Mouse (Mus musculus) gonadal fat pad, adult 2 months (tissue): ENCODE data around the gene Fam69a. TPM values are rescaled to one million over a fixed set of nuclear protein-coding genes. Genes with fewer than 3 reads are reported as not detected.
"Not testable (repeated sequence)": the region's sequence is repeated elsewhere in the genome, so short reads cannot be mapped to it uniquely, and the experiment has no call there.

Experiments used
- DNase-seq: peaks from one replicate; pipeline ENCODE4 v3.0.0-alpha.2; 2012; ENCODE audit warnings: low read depth
- polyA plus RNA-seq: library from polyadenylated mRNA; depleted of rRNA; stranded (reverse); fragments of >200 nt; gene quantifications from 2 replicates; pipeline ENCODE4 v1.2.3, GENCODE M21; 2012

Gene Fam69a
- polyA plus RNA-seq, 1 experiment = 5.4 TPM

DNA sequence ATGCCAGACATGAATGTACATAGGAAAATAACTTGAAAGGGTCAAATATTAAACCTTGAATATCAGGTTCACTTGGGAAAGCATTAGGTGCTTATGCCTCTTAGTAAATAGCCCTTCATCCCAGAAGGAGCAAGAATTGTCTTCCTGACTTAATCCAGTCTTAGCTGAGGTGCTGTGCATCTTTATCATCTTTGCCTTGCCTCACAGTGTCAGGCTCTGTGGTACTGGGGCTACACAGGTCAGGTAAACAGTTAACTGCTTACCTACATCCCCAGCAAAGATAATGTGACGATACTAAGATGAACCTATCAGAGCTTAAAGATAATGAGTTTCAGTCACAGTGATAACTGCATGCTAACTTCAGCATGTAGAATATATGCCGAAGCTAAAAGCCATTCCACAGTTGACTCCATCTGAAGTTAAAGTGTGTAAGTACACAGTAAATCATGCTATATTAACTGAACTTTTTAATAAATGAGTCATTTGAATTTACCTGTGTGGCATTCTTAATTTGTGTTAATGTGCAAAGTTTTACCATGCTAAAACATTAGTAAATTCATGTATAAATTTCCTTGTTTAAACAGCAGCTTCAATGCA is 78.3 kb downstream of the Fam69a start:
- DNase-seq = no peak

DNA sequence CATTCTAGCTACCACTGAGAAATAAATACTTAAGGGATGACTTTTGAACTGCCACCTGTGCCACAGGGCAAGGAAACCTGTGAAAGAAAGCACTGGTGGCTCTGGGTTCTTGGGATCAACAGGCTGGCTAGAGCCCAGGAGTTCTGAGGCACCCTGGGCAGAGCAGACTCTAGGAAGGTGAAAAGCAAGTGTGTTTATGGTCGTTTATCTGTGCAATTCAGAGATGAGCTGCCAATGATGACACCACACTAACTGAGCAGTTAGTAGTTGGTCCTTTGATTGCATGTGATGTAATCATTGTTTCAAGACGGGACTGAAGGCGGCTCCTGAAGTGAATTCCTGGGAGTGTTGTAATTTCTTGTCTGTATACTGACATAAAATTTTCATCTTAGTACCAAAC is 82.6 kb downstream of the Fam69a start:
- no peak for DNase-seq

- no peak for DNase-seq
Observed at GRCm38 (mm10) chr5:107901014-107901615, 85.8 kb downstream of the Fam69a start.

DNA sequence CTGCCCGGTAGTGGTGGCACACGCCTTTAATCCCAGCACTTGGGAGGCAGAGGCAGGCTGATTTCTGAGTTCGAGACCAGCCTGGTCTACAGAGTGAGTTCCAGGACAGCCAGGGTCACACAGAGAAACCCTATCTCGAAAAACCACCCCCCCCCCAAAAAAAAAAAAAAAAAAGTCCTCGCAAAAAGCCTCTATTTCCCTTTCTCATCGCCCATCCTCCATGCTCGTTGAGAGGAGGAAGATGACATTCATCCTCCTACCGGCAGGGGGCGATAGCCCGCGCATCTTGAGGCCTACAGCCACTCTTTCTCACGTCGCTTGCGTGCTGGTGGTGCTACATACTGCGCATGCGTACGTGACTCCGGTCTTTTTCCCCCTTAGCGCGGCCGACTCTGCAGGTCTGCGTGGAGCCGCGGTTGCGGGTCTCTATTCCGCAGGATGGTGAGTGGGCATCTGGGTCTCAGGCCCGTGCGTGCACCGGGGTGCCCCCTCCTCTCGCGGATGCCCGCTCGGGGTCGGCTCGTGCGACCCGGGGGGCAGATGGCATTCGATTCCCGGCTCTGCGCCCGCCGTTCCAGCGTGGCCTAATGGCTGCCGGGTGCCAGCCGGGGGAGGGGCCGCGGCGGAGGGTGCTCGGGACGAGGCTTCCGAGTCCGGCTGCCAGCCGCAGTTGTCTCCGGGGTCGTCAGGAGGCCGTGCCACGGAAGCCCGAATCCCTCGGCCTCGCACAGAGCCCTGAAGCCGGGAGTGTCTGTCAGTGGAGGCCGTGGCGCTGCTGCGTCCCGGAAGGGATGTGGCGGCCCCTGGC is 86.5 kb downstream of the Fam69a start, which contains the start of gene Rpl5:
Gene Rpl5, plus strand, starts transcription at position 297 of the 808 bp plus-strand sequence.
- DNase-seq = no peak

GRCm38 (mm10) chr5:107896265-107896664 is 90.6 kb downstream of the Fam69a start:
- no peak for DNase-seq

DNA sequence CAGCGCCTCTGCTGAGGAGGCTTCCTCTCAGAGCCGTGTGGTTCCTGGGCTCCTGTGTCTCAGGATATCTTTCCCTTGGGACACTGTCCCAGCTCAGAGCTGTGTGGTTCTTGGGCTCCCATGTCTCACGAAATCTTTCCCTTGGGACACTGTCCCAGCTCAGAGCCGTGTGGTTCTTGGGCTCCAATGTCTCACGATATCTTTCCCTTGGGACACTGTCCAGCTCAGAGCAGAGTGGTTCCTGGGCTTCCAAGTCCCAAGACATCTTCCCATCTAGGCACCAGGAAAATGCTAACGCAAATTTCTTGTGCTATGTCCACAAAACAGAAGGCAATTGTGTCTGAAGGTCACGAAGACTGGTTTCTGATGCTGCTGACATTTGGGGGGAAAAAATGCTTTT is 92.2 kb downstream of the Fam69a start:
- no peak for DNase-seq

- not testable (repeated sequence) for DNase-seq
Observed at GRCm38 (mm10) chr5:107891515-107891914, 95.4 kb downstream of the Fam69a start.

DNA sequence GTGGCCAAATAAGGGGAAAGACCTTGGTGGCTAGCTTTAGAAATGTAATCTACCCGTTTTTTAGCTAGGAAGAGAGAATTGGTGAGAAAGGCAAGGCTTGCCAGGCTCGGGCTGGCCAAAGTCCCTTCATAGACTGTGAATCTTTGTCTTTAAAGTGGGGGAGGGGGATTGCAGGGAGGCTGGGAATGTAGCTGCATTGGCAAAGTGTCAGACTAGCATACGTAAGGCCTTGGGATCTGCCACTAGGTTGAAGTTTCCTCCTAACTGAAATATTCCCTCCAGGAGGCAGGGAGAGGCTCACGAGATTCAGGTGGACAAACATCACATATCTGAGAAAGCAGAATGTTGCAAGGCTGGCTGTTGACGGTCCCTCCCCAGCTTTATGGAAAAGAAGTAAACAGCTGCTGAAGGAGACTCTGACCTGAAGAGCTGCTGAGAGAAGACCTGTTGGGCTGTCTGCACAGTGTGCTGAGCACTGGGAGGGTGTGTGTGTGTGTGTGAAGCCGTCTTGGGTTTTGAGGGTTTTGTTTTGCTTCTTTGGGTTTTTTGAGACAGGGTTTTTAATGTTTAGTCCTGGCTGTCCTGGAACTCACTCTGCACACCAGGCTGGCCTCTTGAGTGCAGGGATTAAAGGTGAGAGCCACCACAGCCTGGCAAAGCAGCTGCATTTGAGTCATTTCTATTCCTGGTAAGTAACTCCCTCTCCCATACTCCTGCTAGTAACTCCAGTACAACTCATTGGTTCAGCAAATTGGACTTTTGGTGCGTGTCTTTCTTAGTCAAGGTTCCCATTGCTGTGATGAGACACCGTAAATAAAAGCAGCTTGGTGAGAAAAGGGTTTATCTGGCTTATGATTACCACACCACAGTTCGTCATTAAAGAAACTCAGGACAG is 96.6 kb downstream of the Fam69a start:
- no peak for DNase-seq

- no peak for DNase-seq
Observed at GRCm38 (mm10) chr5:107880710-107881109, 106.2 kb downstream of the Fam69a start.

GRCm38 (mm10) chr5:107877053-107877452 is 109.8 kb downstream of the Fam69a start:
- no peak for DNase-seq

DNA sequence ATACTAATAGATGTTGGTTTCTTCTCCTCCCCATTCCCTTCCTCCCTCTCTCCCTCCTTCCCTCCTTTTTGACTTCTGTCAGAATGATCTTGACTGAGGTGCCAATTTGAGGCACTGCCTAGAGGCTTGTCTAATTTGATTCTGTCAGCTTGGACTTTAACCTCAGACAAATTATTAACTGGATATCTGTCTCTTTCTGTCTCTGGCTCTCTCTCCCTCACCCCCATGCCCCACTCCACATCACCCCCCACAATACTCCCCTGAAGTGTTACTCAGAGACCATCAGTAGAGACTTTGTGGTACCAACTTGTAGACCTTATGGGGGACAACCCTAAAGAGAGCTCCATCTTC is 111.6 kb downstream of the Fam69a start:
- DNase-seq = no peak

- DNase-seq = no peak
Observed at GRCm38 (mm10) chr5:107874561-107875260, 112.2 kb downstream of the Fam69a start, which contains the start of gene Evi5. Gene Evi5 (minus strand): TSS chr5:107875107.

GRCm38 (mm10) chr5:107873886-107874302 is 113.0 kb downstream of the Fam69a start:
- DNase-seq = no peak

DNA sequence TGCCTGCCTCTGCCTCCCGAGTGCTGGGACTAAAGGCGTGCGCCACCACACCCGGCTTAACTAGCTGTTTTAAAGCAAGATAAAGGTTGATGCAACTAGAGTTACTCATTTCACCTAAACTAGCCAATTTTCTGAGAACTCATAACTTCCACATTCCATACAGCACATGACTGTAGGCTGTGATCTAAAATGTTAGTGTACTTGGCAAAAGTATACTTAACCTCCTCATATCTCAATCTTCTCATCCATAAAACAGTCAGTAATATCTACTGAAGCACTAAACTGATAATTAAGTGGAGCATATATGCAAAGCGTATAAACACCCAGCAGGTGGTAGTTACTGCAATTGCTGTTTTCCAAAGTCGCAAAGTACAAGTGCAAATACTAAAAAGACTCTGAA is 113.6 kb downstream of the Fam69a start:
- DNase-seq = no peak

DNA sequence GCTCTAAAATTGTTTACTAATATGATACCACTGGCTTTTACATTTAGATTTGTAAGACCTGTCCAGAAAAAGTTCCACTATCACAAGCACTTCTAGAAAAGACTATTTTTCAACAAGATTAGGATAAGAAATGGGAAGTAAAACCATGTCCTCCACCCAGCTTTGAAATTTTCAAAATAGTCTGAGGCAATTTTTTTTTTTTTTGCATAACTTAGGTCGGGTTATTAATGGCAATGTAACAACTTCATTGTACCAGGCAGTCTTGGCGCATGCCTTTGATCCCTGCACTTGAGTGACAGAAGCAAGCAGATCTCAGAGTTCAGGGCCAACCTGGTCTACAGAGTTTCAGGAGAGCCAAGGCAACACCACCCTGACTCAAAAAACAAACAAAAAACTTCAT is 117.2 kb downstream of the Fam69a start:
- DNase-seq = no peak

GRCm38 (mm10) chr5:107868905-107869424 is 117.9 kb downstream of the Fam69a start:
- no peak for DNase-seq

GRCm38 (mm10) chr5:107867970-107868904 is 118.6 kb downstream of the Fam69a start:
- DNase-seq = no peak

DNA sequence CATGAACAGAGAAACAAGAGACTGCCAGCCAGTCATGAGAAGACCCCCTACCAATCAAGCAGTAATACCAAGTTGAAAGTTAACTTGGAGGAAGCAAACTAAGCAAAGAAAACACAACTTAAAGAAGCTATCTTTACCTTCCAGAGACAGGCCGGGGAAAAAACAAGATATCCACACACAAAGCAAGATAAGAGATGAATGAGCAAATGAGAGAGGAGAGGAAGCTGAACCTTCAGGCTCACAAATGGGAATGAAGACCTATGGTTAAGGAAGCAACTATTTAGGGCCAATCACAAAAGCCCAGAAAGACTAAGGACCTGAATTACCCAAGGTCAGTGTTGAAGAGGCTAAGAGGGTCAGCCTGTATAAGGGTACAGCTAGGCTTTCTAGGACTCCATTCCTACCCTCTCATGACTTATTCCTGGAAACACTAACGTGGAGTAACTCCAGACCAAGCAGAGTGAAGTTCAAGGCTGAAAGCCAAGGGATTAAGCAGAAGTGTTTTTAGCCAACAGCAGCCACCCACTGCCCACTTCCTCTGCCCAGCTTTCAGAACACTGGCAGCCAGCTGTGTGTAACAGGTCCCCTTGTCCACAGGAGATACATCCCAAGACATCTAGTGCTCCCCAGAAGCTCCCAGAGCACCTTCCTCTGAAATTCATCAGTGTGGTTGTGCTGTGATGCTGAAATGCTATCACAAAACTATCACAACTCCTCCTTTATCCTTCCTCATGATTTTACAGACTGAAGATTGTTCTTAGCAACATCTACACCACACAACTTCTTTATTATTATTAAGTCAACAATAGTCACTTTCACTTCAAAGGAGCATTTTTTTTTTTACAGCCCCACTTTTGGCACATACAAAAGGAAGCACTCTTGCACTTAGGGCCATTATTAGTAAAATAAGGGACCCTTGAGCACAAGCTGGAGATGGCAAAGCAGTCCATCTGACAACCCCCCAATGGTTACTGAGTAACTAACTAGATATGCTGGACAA is 120.5 kb downstream of the Fam69a start:
- DNase-seq = no peak

DNA sequence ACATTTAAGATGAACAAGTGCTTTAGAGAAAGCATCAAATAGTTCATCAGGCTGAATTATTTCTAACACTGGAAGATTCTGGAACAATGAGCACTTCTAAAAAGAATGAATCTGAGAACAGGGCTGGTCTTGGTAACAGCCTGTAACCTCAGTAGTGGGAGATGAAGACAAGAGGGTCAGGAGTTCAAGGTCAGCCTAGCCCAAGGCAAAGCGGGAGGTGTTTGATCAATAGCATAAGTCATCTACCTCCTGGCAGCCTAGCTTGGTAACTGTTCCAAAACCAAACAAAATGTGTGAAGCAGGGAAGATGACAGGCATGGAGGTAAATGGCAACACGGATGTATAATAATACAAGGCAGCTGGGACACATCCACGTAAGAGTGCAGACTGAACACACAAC is 122.9 kb downstream of the Fam69a start:
- no peak for DNase-seq
